Mouse (Mus musculus): ENCODE measurements around the gene Krt14.
"Not testable (repeated sequence)": the region's sequence is repeated elsewhere in the genome, so short reads cannot be mapped to it uniquely, and the experiment has no call there.

Gene Krt14

GRCm38 (mm10) chr11:100207498-100207897 lies at the start of gene Krt14:
TSS of gene Krt14 (minus strand) at chr11:100207548.
- DNase-seq (ENCODE audit: low read depth), result no peak

- DNase-seq (ENCODE audit: low read depth), result no peak
Observed at GRCm38 (mm10) chr11:100255514-100255913, 48.2 kb upstream of the Krt14 start.

- DNase-seq (ENCODE audit: low read depth), result no peak
Observed at GRCm38 (mm10) chr11:100254360-100255090, 47.2 kb upstream of the Krt14 start.

GRCm38 (mm10) chr11:100248852-100249465 lies 41.6 kb upstream of the Krt14 start, which contains the start of gene Krt16:
TSS of gene Krt16 (minus strand) at chr11:100248902.
- no peak for DNase-seq (ENCODE audit: low read depth)

- not testable (repeated sequence) for DNase-seq (ENCODE audit: low read depth)
Observed at GRCm38 (mm10) chr11:100246471-100246870, 39.1 kb upstream of the Krt14 start.

- DNase-seq (ENCODE audit: low read depth), result peak; percentile 50
Observed at GRCm38 (mm10) chr11:100240272-100240671, 32.9 kb upstream of the Krt14 start.

- no peak for DNase-seq (ENCODE audit: low read depth)
Observed at GRCm38 (mm10) chr11:100221741-100222140, 14.4 kb upstream of the Krt14 start.

- no peak for DNase-seq (ENCODE audit: low read depth)
Observed at GRCm38 (mm10) chr11:100219304-100219703, 12.0 kb upstream of the Krt14 start.

GRCm38 (mm10) chr11:100208542-100208941 lies 1.2 kb upstream of the Krt14 start:
- no peak for DNase-seq (ENCODE audit: low read depth)

- DNase-seq (ENCODE audit: low read depth), result peak; percentile 7
Observed at GRCm38 (mm10) chr11:100203448-100203847, 3.9 kb downstream of the Krt14 start.

- no peak for DNase-seq (ENCODE audit: low read depth)
Observed at GRCm38 (mm10) chr11:100202906-100203305, 4.4 kb downstream of the Krt14 start.

GRCm38 (mm10) chr11:100200104-100200820 lies 7.1 kb downstream of the Krt14 start:
- peak; percentile 40 for DNase-seq (ENCODE audit: low read depth)

GRCm38 (mm10) chr11:100198666-100199065 lies 8.7 kb downstream of the Krt14 start:
- no peak for DNase-seq (ENCODE audit: low read depth)

GRCm38 (mm10) chr11:100192992-100193391 lies 14.4 kb downstream of the Krt14 start, which contains the start of gene Krt9:
TSS of gene Krt9 (minus strand) at chr11:100193246.
- DNase-seq (ENCODE audit: low read depth), result no peak

GRCm38 (mm10) chr11:100191820-100192219 lies 15.5 kb downstream of the Krt14 start:
- no peak for DNase-seq (ENCODE audit: low read depth)

- DNase-seq (ENCODE audit: low read depth), result no peak
Observed at GRCm38 (mm10) chr11:100186736-100187135, 20.6 kb downstream of the Krt14 start.

GRCm38 (mm10) chr11:100181725-100182124 lies 25.6 kb downstream of the Krt14 start:
- no peak for DNase-seq (ENCODE audit: low read depth)

- DNase-seq (ENCODE audit: low read depth), result no peak
Observed at GRCm38 (mm10) chr11:100179260-100179659, 28.1 kb downstream of the Krt14 start.

GRCm38 (mm10) chr11:100178307-100178706 lies 29.0 kb downstream of the Krt14 start:
- DNase-seq (ENCODE audit: low read depth), result no peak

- DNase-seq (ENCODE audit: low read depth), result no peak
Observed at GRCm38 (mm10) chr11:100176791-100177190, 30.6 kb downstream of the Krt14 start.

GRCm38 (mm10) chr11:100168765-100169762 lies 38.3 kb downstream of the Krt14 start:
- peak; percentile 71 for DNase-seq (ENCODE audit: low read depth)

Data from induced T-regulatory cell, adult 2 months (primary cell).